Comparison of ENCODE assay signal across 13 mouse cellular contexts in genomic region chrX:152197814-152198648, GRCm38 (mm10). TPM values are rescaled to one million over a fixed set of nuclear protein-coding genes. Genes with fewer than 3 reads are reported as not detected.
DNase-seq lines count a peak whose midpoint lies in the region; ATAC-seq lines count a peak whose summit lies in the region.
"Had no signal": no experiment of that assay in that cellular context is flagged by ENCODE, and none has a peak within 500 bp of the region (broad histone marks: within the 10 kb centered on the region; RNA-seq: fewer than 3 reads in every experiment).

No protein-coding gene starts in this region.

- peak; percentile 34 for DNase-seq in heart, adult 11 months
- no peak for DNase-seq in heart, postnatal 4 days
- peak; percentile 88 for DNase-seq in forebrain, embryonic 14.5 days (ENCODE audit: low spot score)
- DNase-seq in midbrain, embryonic 10.5 days (ENCODE audit: low spot score): peak; percentile 64
- no peak for DNase-seq in lung, postnatal 36 days
- DNase-seq in thymus, postnatal 25 days: no peak
- no peak for DNase-seq in heart, adult 8-10 months (ENCODE audit: low spot score)

- no peak overlapping the region for H3K9ac ChIP-seq in forebrain, embryonic 14.5 days (ENCODE audit: low read length)
- no peak overlapping the region for H3K9ac ChIP-seq in neural tube, embryonic 15.5 days (replicated peaks)
- H3K9ac ChIP-seq: embryonic facial prominence, embryonic 12.5 days; heart, embryonic 13.5 days; limb, embryonic 13.5 days; lung, embryonic 15.5 days had no signal

- H3K36me3 ChIP-seq in forebrain, embryonic 14.5 days (ENCODE audit: control insufficient read depth, insufficient read depth, low read length): no peaks in the 10 kb centered on the region
- H3K36me3 ChIP-seq in midbrain, embryonic 10.5 days: no peaks in the 10 kb centered on the region
- no peaks in the 10 kb centered on the region for H3K36me3 ChIP-seq in neural tube, embryonic 15.5 days
- H3K36me3 ChIP-seq: embryonic facial prominence, embryonic 12.5 days; heart, embryonic 13.5 days; limb, embryonic 13.5 days; lung, embryonic 15.5 days had no signal

- H3K9me3 ChIP-seq in forebrain, embryonic 14.5 days (replicated peaks; ENCODE audit: control insufficient read depth, low read length): no peaks in the 10 kb centered on the region
- no peaks in the 10 kb centered on the region for H3K9me3 ChIP-seq in midbrain, embryonic 10.5 days (replicated peaks)
- no peaks in the 10 kb centered on the region for H3K9me3 ChIP-seq in neural tube, embryonic 15.5 days (replicated peaks)
- H3K9me3 ChIP-seq: embryonic facial prominence, embryonic 12.5 days; heart, embryonic 13.5 days; limb, embryonic 13.5 days; lung, embryonic 15.5 days had no signal

- H3K4me1 ChIP-seq in forebrain, embryonic 14.5 days (ENCODE audit: control insufficient read depth, insufficient read depth, low read length): peaks cover 15% of the 10 kb centered on the region
- peaks cover 46% of the 10 kb centered on the region for H3K4me1 ChIP-seq in midbrain, embryonic 10.5 days
- peaks cover 29% of the 10 kb centered on the region for H3K4me1 ChIP-seq in neural tube, embryonic 15.5 days
- H3K4me1 ChIP-seq: embryonic facial prominence, embryonic 12.5 days; limb, embryonic 13.5 days; lung, embryonic 15.5 days had no signal

- peak overlapping the region; percentile 83 for H3K27ac ChIP-seq in forebrain, embryonic 14.5 days (ENCODE audit: low read depth, low read length)
- peak overlapping the region; percentile 81 for H3K27ac ChIP-seq in midbrain, embryonic 10.5 days (replicated peaks)
- H3K27ac ChIP-seq in neural tube, embryonic 15.5 days (replicated peaks): peak overlapping the region; percentile 76
- H3K27ac ChIP-seq: embryonic facial prominence, embryonic 12.5 days; heart, embryonic 13.5 days; limb, embryonic 13.5 days; lung, embryonic 15.5 days had no signal

- no peak overlapping the region for H3K4me3 ChIP-seq in forebrain, embryonic 14.5 days (ENCODE audit: low read depth, low read length)
- H3K4me3 ChIP-seq in midbrain, embryonic 10.5 days: peak overlapping the region; percentile 7; the same call in 1 of the 2 replicates
- no peak overlapping the region for H3K4me3 ChIP-seq in neural tube, embryonic 15.5 days (replicated peaks)
- H3K4me3 ChIP-seq: embryonic facial prominence, embryonic 12.5 days; heart, embryonic 13.5 days; limb, embryonic 13.5 days; lung, embryonic 15.5 days had no signal

- H3K4me2 ChIP-seq in forebrain, embryonic 14.5 days (ENCODE audit: low read length): peak overlapping the region; percentile 24
- H3K4me2 ChIP-seq in neural tube, embryonic 15.5 days: no peak overlapping the region
- H3K4me2 ChIP-seq: embryonic facial prominence, embryonic 12.5 days; heart, embryonic 13.5 days; limb, embryonic 13.5 days; lung, embryonic 15.5 days had no signal

- WGBS in forebrain, embryonic 14.5 days: 48% methylated on average over 1 of the region's 1 CpGs
- WGBS in midbrain, embryonic 10.5 days: 28% methylated on average over 1 of the region's 1 CpGs
- WGBS in neural tube, embryonic 15.5 days: 28% methylated on average over 1 of the region's 1 CpGs

- peaks cover 13% of the 10 kb centered on the region; the same call in 1 of the 2 replicates for H3K27me3 ChIP-seq in forebrain, embryonic 14.5 days (replicated peaks; ENCODE audit: control insufficient read depth, insufficient read depth, low read length)
- peaks cover 100% of the 10 kb centered on the region for H3K27me3 ChIP-seq in midbrain, embryonic 10.5 days (ENCODE audit: low read depth, poor library complexity, severe bottlenecking)
- H3K27me3 ChIP-seq in neural tube, embryonic 15.5 days (replicated peaks): peaks cover 77% of the 10 kb centered on the region

- ATAC-seq in forebrain, embryonic 14.5 days: peak; percentile 91
- peak; percentile 85 for ATAC-seq in neural tube, embryonic 15.5 days (ENCODE audit: low FRiP score)
- ATAC-seq: intestine, embryonic 16.5 days had no signal

RNA-seq across cellular contexts. Expression of gene Kdm5c, which starts 34.8 kb away (rescaled TPM):
- total RNA-seq in heart, postnatal 4 days (2021): 10 to 100 TPM; 41.9 to 70.5 TPM
- polyA plus RNA-seq in forebrain, embryonic 14.5 days (2014; fragmentation: Nextera tagmentation; extraction: Ambion mirVana): 19.0 and 25.6 TPM in 2 replicates
- polyA plus RNA-seq in midbrain, embryonic 10.5 days (2016; fragmentation: Nextera tagmentation; extraction: Ambion mirVana): 64.1 and 74.5 TPM in 2 replicates
- polyA plus RNA-seq in neural tube, embryonic 15.5 days (2015; fragmentation: Nextera tagmentation; extraction: Ambion mirVana): 27.3 and 29.4 TPM in 2 replicates
- total RNA-seq in heart, adult 8-10 months (2022): 10 to 100 TPM; 26.9 to 54.4 (median 37.6) TPM

RNA-seq across cellular contexts. Expression of gene Iqsec2, which starts 54.0 kb away (rescaled TPM):
- 10 to 100 TPM; 57.9 to 59.3 TPM for total RNA-seq in heart, postnatal 4 days (2021)
- 4.6 and 5.5 TPM in 2 replicates for polyA plus RNA-seq in forebrain, embryonic 14.5 days (2014; fragmentation: Nextera tagmentation; extraction: Ambion mirVana)
- 1.00 and 1.4 TPM in 2 replicates for polyA plus RNA-seq in midbrain, embryonic 10.5 days (2016; fragmentation: Nextera tagmentation; extraction: Ambion mirVana)
- 7.0 and 9.2 TPM in 2 replicates for polyA plus RNA-seq in neural tube, embryonic 15.5 days (2015; fragmentation: Nextera tagmentation; extraction: Ambion mirVana)
- 10 to 100 TPM; 64.3 to 87.0 (median 82.0) TPM for total RNA-seq in heart, adult 8-10 months (2022)

Comparison
In these comparisons a context has a peak if more than half of its experiments do, and no peak if none do; other contexts are left out.
1. DNase-seq: peak in heart, adult 11 months (single experiment), forebrain, embryonic 14.5 days (single experiment) and midbrain, embryonic 10.5 days (single experiment); none in heart, postnatal 4 days (single experiment), lung, postnatal 36 days (single experiment), thymus, postnatal 25 days (single experiment) and heart, adult 8-10 months (single experiment).
2. Peak in every context shown above with its lines, with median percentiles within 50 percentile points of each other: H3K27ac ChIP-seq.